Mouse (Mus musculus): ENCODE data around the gene Vps37b.
"Not testable (repeated sequence)": the region's sequence is repeated elsewhere in the genome, so short reads cannot be mapped to it uniquely, and the experiment has no call there.

Vps37b gene

GRCm38 (mm10) chr5:124032001-124032508 is at the start of gene Vps37b:
TSS of gene Vps37b (minus strand) at chr5:124032270.
- peak; percentile 84 to 89 for DNase-seq

DNA sequence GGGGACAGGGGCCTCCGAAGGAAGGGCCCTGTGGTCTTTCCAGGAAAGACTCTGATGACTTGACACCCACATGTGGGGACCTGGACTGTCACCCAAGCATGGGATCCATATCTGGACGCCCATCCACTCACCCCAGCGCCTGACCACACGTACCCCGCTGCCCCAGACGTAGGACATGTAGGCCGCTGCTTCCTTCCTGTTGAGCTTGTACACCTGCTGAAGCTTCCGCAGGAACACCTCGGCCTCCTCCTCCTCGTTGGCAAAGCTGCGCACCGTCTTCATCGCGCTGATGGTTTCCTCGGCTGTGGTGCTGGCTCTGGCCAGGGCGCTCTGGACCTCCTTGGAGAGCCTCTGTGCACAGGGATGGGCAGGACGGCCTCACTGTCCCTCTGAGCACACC is 47.8 kb upstream of the Vps37b start:
- no peak for DNase-seq

- DNase-seq, result no peak
These were observed 46.8 kb upstream of the Vps37b start for GRCm38 (mm10) chr5:124078794-124079416.

DNA sequence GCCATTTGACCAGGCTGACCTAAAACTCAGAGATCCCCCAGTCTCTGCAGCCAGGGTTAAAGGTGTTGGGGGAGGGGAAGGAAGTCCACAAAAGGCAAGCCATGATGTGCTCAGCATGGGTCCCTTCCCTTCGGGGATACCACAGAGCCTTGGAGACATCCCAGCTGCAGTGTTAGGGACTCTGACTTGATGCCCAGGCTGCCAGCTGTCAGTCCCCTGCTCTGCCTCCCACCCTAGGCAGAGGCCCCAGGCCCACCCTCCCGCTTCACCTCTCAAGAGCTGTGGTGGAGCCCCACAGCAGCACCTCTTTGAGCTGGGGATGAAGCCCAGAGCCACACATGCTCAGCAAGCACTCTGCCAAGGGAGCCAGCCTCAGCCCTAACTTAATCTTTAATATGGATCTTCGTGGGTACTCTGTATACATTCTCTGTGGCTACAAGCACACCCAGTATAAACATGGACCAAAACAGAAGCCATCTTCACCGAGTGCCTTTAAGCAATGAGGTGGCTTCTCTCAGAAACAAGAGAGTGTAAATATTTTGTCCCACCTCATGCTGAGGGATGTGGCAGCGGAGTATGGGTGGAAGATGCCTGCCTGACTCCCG is 45.9 kb upstream of the Vps37b start:
- DNase-seq, result no peak

GRCm38 (mm10) chr5:124077241-124077640 is 45.2 kb upstream of the Vps37b start:
- no peak for DNase-seq

- DNase-seq, result no peak
These were observed 44.5 kb upstream of the Vps37b start for GRCm38 (mm10) chr5:124076559-124076958.

GRCm38 (mm10) chr5:124075716-124076115 is 43.6 kb upstream of the Vps37b start:
- no peak for DNase-seq

DNA sequence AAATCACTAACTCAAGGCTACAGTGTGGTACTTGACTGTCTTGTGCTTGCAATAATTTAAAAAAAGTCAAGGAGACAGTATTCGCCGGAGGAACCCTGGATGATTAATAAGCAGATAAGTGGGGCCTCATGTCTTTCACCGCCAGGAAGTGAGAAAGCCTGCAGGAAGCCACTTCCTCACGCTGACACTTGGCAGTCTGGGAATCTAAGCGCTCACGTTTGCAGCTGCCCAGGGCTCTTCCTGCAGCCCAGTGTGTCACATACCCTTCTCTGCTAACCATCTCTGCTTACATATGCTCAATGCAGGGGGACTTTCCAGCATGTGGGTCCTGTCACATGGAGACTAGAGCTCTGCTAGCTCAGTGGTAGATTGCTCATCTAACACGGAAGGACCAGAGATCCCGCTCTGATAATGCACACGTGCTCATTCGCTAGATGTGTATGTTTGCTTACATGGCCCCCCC is 42.8 kb upstream of the Vps37b start:
- no peak for DNase-seq

GRCm38 (mm10) chr5:124073682-124074081 is 41.6 kb upstream of the Vps37b start:
- DNase-seq, result no peak

GRCm38 (mm10) chr5:124069657-124070056 is 37.6 kb upstream of the Vps37b start:
- DNase-seq, result no peak

GRCm38 (mm10) chr5:124062037-124062824 is 30.2 kb upstream of the Vps37b start:
- DNase-seq, result no peak

GRCm38 (mm10) chr5:124059677-124060076 is 27.6 kb upstream of the Vps37b start:
- no peak for DNase-seq

DNA sequence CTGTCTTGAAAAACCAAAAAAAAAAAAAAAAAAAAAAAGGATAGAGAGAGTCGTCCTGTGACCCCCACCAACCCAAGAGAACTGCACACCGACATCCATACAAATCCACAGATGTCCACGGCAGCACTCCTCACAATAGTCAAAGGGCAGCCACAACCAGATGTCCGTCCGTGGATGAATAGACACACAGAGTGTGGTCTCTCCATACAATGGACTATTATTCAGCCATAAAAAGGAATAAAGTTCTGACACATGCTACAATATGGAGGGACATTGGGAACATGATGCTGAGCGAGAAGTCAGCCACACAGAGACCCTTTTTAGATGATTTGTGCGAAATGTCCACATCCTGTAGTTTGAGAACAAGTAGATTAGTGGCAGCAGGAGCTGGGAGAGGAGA is 26.7 kb upstream of the Vps37b start:
- no peak for DNase-seq

- no peak for DNase-seq
These were observed 24.9 kb upstream of the Vps37b start for GRCm38 (mm10) chr5:124056956-124057355.

- DNase-seq, result no peak
These were observed 24.1 kb upstream of the Vps37b start for GRCm38 (mm10) chr5:124056219-124056618.

DNA sequence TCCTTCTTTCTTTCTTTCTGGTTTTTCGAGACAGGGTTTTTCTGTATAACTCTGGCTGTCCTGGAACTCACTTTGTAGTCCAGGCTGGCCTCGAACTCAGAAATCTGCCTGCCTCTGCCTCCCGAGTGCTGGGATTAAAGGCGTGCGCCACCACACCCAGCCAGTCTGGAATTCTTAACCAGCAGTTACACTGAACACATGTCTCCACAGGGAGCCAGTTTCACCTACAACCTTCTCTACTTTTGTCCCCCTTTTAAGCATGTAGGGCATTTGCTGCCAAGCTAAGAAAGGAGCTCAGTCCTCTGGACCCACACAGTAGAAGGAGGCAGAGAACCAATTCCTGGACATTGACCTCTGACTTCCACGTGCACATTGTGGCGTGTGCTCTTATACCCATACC is 20.6 kb upstream of the Vps37b start:
- not testable (repeated sequence) for DNase-seq

GRCm38 (mm10) chr5:124051899-124052491 is 19.9 kb upstream of the Vps37b start:
- peak; percentile 52 to 59 for DNase-seq

DNA sequence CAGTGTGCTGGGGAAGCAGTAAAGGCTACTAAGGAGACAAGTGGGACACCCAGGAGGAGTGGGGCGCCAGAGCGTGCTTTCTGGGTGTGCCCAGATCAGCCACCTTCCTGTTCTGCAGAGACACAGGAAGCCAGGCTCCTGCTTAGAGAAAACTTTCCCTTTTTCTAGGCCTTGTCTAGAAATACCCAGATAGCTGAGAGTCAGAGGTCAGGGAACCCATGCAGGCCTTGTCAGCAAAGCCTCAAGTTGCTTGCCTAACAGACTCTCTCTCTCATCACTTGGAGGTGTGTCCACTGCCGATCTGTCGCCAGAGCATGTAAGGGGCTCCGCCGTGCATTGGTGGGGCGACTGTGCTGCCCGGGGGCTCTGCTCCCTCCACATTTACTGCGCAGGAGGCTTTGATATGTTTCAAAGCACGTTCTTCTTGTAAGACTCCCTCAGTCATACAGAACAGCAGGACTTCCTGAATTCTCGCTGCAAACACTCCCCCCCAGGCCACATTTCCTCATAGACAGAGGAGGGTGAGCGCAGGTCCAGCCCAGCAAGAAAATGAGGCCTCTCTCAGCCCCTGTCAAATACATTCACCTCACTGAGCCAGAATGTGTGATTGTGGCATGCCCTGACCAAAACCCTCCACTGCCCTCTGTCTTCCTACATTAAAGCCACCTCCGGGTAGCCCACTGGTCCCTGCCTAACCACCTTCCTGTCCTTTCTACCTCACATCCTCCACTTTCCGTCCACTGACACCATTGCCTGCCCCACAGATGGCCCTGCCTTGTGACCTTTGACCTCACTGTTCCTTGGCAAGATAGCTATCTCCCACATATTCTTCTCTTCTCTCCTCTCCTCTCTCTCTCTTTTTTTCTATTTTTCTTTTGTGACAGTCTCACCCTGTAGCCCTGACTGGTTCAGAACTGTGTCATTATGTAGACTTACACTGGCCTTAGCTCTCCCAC is 18.3 kb upstream of the Vps37b start:
- DNase-seq, result peak; percentile 37 to 58

GRCm38 (mm10) chr5:124049249-124050045 is 17.4 kb upstream of the Vps37b start:
- no peak for DNase-seq

- peak; percentile 71 to 81 for DNase-seq
These were observed 14.8 kb upstream of the Vps37b start for GRCm38 (mm10) chr5:124046741-124047401.
